Mouse (Mus musculus) left cerebral cortex, postnatal 25 days (tissue): Measurements from ENCODE around the gene Tfpt. TPM values are rescaled to one million over a fixed set of nuclear protein-coding genes. Genes with fewer than 3 reads are reported as not detected.
"Not testable (repeated sequence)": the region's sequence is repeated elsewhere in the genome, so short reads cannot be mapped to it uniquely, and the experiment has no call there.

Experiments
- DNase-seq, 2 experiments: peaks; one replicate each; pipeline ENCODE4 v3.0.0; 2022; ENCODE audit warnings: low spot score in 2 of 2, mixed read lengths in 1 of 2
- intact Hi-C: fragments of 180-260 bp; cut with DNase I; formaldehyde crosslinking; loops from one replicate; pipeline ENCODE4 v1.15.1; 2025
- total RNA-seq, 2 experiments: library from RNA; stranded (reverse); gene quantifications; 2 replicates each; pipeline ENCODE4 v1.2.3; 2021

Tfpt gene
- total RNA-seq, 2 experiments from 2014 or later: 40.6 to 45.0 TPM

GRCm38 (mm10) chr7:3630478-3630815 is 718 bp upstream of the Tfpt start:
- intact Hi-C loops: no loop called here
- no peak for DNase-seq

DNA sequence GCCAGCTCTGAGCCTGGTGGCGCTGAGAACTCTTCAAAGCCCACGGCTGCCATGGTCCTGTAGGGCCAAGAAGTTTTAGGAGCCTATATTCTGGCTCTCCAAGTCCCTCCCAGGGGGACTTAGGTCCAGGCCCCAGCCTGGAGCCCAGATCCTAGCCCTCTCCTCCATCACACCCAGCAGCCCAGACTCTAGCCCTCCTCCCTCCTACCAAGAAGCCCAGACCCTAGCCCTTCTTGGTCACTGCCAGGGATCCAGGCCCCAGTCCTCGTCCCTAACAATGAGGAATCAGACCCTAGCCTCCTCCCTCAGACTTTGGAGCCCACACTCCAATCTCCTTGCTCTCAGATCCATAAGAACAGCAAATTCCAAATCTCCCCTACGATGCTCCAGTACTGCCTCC is 699 bp downstream of the Tfpt start:
- no peak for DNase-seq
- intact Hi-C loops: loop anchor here (1.0 kb wide), 1 partner anchor 12 kb away; the partner anchor contains the start of gene Ndufa3

- peak; percentile 87 to 95 for DNase-seq
- intact Hi-C loops: loop anchor here (1.0 kb wide), 1 partner anchor 12 kb away; the partner anchor contains the start of genes Prpf31 and Tfpt
Observed at GRCm38 (mm10) chr7:3617242-3617995, 12.3 kb downstream of the Tfpt start, which contains the start of gene Ndufa3. Gene Ndufa3 (plus strand): TSS chr7:3617373.

DNA sequence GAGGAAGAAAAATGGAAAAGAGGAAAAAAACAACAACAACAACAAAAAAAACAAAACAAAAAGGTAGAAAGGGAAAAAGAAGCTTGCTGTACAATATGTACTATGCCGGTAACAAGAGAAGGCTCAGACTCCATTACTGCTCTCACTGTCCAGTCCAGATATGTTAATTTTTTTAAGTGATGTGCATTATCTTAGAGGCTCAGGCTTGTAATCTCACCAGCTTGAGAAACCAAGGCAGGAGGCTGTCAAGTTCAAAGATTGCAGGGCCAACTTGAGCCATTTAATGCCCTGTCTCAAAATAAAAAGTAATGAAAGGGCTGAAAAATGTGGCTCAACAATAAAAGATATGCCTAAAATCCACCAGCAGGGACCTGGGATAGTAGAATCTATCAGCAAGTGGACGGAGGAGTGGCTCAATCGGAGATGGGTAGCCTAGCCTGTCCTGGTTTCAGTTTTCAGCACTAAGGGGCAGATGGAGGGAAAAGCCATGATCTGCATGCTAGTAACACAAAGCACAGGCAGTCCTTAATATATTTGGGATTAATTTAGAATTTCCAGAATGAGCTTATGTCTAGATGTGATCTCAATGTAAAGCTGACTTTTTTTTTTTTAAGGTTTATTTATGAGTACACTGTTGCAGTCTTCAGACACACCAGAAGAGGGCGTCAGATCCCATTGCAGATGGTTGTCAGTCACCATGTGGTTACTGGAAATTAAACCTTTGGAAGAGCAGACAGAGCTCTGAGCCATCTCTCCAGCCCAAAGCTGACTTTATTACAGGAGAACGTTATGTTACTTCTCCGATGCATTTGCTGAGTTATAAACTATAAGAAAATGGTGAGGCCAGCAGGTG is 13.1 kb downstream of the Tfpt start:
- intact Hi-C loops: loop anchor here (1.0 kb wide), 1 partner anchor 13 kb away; the partner anchor contains the start of genes Prpf31 and Tfpt
- DNase-seq: no peak

- intact Hi-C loops: no loop called here
- DNase-seq: no peak
Observed at GRCm38 (mm10) chr7:3616057-3616388, 13.7 kb downstream of the Tfpt start, which contains the start of gene Oscar. Gene Oscar (minus strand): TSS chr7:3616157.

GRCm38 (mm10) chr7:3614021-3614420 is 15.7 kb downstream of the Tfpt start:
- intact Hi-C loops: no loop called here
- no peak for DNase-seq

DNA sequence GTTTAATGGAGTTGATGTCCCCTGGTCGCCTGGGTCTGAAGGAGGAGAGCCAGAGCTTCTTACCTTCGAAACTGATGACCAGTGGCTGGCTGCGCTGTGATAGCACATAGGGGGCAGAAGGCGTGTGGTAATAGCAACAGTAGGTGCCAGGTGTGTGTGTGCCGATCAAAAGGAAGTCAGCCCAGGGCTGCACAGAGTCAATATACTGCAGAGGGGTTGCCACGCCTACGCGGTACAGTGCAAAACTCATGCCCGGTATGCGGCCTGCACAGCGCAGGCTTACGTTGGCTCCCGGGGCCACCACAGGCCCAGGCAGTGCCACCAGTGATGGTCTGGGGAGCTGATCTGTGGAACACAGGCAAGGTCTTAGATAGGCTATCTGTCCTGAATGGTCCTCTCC is 18.7 kb downstream of the Tfpt start:
- no peak for DNase-seq
- intact Hi-C loops: no loop called here

DNA sequence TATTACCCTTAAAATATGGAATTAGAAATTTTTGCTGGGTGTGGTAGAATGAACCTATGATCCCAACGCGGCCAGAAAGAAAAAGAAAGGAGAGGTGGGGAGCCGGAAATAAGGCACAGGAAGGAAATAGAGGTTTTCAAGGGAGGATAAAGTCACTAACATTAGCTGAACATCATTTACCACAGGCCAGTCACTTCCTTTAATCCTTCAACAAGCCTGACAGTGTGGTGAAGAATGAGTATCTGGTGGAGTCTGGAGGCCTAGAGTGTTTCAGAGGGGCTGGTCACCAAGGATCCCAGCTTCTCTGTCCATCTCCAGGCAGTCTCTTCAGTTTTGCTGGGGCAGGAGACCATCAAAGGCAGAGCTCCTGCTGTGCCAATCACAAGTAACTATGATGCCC is 19.3 kb downstream of the Tfpt start:
- DNase-seq: no peak
- intact Hi-C loops: no loop called here

DNA sequence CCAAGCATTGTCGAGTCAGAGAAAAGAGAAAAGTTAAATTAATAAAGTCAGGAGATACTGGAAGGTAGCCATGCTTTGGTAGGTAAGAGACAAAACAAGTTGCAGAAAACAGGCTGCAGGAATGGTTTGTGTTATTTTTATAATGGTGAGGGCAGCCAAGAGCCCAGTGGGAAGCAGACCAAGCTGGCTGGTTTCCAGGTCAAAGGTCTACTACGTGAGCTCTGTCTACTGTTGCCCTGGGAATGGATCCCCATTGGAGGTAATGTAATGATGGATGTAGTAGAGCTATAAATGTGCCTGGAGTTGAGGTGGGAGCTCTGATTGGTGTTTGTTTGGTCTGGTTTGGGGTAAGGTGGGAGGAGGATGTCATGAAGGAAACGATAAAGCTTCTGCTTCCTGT is 20.6 kb downstream of the Tfpt start:
- no peak for DNase-seq
- intact Hi-C loops: loop anchor here (5.0 kb wide), 1 partner anchor 863 kb away; no protein-coding TSS in a partner anchor

DNA sequence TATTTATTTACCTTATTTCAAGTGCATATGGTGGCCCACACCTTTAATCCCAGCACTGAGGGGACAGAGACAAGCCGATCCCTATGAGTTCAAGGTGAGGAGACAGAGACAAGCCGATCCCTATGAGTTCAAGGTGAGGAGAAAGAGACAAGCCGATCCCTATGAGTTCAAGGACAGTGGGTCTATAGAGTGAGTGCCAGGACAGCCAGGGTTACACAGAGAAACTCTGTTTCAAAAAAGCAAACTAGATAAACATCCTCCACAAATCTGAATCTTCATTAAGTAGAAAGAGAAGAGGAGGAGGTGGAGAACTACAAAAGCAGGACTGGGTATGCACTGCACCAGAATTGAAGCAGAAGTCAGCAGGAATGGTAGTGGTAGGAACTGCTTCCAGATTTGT is 21.1 kb downstream of the Tfpt start:
- no peak for DNase-seq
- intact Hi-C loops: loop anchor here (5.0 kb wide), 1 partner anchor 864 kb away; no protein-coding TSS in a partner anchor

- DNase-seq: no peak
- intact Hi-C loops: loop anchor here (5.0 kb wide), 1 partner anchor 865 kb away; no protein-coding TSS in a partner anchor
Observed at GRCm38 (mm10) chr7:3607391-3607790, 22.3 kb downstream of the Tfpt start.

GRCm38 (mm10) chr7:3606798-3607197 is 22.9 kb downstream of the Tfpt start:
- intact Hi-C loops: loop anchor here (5.0 kb wide), 1 partner anchor 866 kb away; no protein-coding TSS in a partner anchor
- DNase-seq: no peak

DNA sequence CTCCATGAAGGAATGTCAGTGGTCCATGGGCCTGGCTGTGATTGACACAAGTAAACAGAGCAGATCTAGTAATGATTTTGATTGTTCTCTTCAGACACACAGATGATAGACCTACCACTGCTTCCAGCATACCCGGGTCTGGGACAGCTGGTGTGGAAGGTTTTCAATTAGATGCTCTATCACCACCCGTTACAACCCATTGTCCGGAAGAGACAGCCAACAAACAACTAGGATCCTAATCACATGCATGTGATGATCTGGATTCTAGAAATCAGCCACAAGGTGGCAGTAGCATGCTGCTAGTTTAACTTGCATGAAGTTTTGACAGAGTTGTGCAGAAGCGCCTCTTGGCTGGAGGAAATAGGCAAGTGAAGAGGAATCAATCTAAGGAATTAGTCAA is 28.6 kb downstream of the Tfpt start:
- intact Hi-C loops: no loop called here
- peak; percentile 81 to 83 for DNase-seq

- intact Hi-C loops, DNase-seq: not testable (repeated sequence)
Observed at GRCm38 (mm10) chr7:3597755-3598154, 32.0 kb downstream of the Tfpt start.

DNA sequence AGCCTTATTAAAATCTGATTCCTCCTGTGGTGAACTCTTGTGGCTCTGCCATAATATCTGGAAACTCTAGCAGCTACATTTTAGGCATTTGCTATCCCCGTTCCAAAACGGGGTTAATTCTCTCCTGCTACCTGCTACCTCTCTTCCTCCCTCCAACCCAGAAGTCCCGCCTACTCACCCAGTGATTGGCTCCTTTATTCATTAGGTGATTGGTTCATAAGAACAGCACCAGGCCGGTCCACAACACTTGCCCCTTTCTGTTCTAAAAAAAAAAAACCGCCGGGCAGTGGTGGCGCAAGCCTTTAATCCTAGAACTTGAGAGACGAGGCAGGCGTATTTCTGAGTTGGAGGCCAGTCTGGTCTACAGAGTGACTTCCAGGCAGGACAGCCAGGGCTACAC is 34.6 kb downstream of the Tfpt start:
- intact Hi-C loops: no loop called here
- no peak for DNase-seq

DNA sequence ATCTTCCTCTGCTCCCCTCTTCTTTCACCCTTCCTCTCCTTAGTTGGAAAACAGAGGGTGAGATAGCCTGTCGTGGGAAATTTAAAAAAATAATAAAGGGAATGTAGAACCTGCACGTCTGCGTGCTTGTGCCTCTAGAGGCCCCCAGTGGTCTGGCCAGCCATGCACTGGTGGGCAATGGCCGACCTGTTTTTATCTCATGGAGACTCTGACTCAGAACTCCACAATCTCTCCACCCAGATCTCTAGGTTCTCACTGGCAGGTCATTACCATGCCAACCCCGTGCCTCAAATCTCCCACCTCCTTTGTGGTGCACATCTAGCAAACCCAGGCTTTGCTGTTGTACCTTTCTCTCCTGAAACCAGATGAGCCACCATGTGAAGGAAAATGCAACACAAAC is 35.0 kb downstream of the Tfpt start:
- DNase-seq: no peak
- intact Hi-C loops: no loop called here

GRCm38 (mm10) chr7:3593855-3594254 is 35.9 kb downstream of the Tfpt start:
- intact Hi-C loops: no loop called here
- DNase-seq: no peak

DNA sequence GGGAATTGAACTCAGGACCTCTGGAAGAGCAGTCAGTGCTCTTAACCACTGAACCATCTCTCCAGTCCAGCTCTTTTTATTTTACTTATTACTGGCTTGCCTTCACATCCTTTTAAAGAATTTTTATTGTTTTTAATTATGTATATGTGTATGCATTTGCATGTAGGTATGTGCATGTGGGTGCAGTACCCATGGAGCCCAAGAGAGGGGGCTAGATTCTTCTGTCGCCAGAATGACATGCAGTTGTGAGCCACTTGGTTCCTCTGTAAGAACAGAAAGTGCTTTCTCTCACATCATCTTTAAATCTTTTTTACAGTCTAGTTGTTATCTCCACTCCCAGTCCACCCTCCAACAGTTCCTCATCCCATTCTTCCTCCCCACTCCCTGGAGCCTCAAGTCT is 38.2 kb downstream of the Tfpt start:
- no peak for DNase-seq
- intact Hi-C loops: no loop called here

DNA sequence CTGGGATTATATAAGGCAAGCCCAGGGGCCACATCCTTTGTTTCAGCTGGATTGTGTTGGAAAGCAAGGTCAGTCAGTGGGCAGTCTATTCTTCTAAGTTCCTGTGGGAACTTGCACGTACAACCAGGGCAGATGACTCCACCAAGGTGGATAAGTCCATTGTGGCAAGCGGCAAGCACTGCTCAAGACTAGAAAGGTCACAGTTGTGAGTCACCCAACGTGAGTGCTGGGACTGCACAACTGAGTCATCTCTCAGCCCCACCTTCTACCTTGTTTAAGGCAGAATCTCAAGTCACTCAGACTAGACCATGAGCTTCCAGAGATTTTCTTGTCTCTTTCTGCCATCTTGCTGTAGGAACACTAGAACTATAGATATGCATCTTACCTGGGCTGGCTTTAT is 39.2 kb downstream of the Tfpt start:
- intact Hi-C loops: no loop called here
- no peak for DNase-seq

DNA sequence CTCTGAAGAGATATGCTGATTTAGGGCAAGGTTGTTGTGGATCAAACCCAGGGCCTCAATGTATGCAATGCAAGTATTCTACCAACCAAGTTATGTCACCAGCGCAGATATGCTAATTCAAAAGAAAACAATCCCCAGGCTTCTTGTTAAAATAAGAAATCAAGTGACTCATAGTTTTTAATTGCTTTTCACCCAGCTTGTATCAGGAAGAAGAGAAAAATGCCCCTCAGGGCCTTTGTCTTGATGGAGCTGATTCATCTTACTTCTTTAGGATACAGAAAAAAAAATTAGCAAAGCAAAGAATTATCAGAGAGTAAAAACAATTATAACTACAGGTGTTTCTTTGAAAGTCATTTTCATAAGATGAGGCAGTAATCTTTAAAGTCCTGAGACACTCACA is 42.4 kb downstream of the Tfpt start:
- intact Hi-C loops: no loop called here
- DNase-seq: peak in 1 of 2 experiments; percentile 16

DNA sequence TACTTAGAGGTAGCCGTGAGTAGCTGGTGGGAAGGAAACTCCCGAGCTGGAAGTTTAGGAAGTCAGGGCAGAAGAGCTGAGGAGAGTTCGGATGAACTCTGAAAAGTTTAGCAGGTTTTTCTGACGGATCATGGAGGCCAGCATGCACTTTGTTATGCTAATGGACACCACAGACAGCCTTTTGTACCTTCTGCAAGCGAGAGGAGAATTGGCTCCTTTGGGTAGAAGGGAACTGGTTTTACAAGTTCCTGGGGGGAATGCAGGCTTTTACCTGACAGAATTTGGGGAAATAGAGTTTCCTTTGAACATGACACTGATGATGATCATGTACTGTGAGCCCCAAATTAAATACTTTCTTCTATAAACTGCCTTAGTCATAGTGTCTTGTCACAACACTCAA is 43.5 kb downstream of the Tfpt start:
- intact Hi-C loops: no loop called here
- DNase-seq: no peak
